Mouse (Mus musculus) liver, embryonic 15.5 days (tissue): ENCODE measurements around the gene Rela. TPM values are rescaled to one million over a fixed set of nuclear protein-coding genes. Genes with fewer than 3 reads are reported as not detected.
"Not testable (repeated sequence)": the region's sequence is repeated elsewhere in the genome, so short reads cannot be mapped to it uniquely, and the experiment has no call there.

Experiments
- ATAC-seq: fragments of 200-750 bp; cut with Nextera tagmentation; 2 replicates; pipeline ENCODE4 v1.8.0; 2017; ENCODE audit warnings: moderate number of reproducible peaks, mild to moderate bottlenecking, moderate library complexity; ENCODE audit not compliant: insufficient read depth
- H3K27ac ChIP-seq: fragments of 300-500 bp; sonication (generic); replicated peaks from 2 replicates; pipeline ENCODE4 v1.5.1; 2015; ENCODE audit warnings: mild to moderate bottlenecking, inconsistent platforms
- H3K27me3 ChIP-seq: fragments of 300-500 bp; sonication (generic); 2 replicates; pipeline ENCODE4 v1.6.1; 2015; ENCODE audit warnings: mild to moderate bottlenecking, inconsistent platforms
- H3K36me3 ChIP-seq: fragments of 300-500 bp; sonication (generic); replicated peaks from 2 replicates; pipeline ENCODE4 v1.6.1; 2015; ENCODE audit warnings: moderate library complexity, mild to moderate bottlenecking, inconsistent platforms
- H3K4me1 ChIP-seq: fragments of 300-500 bp; sonication (generic); replicated peaks from 2 replicates; pipeline ENCODE4 v1.6.1; 2015; ENCODE audit warnings: inconsistent platforms
- H3K4me2 ChIP-seq: fragments of 300-500 bp; sonication (generic); 2 replicates; pipeline ENCODE4 v1.6.1; 2015; ENCODE audit warnings: moderate library complexity, mild to moderate bottlenecking, inconsistent platforms
- H3K4me3 ChIP-seq: fragments of 300-500 bp; sonication (generic); replicated peaks from 2 replicates; pipeline ENCODE4 v1.5.1; 2015; ENCODE audit warnings: mild to moderate bottlenecking, inconsistent platforms
- H3K9ac ChIP-seq: fragments of 300-500 bp; sonication (generic); 2 replicates; pipeline ENCODE4 v1.6.1; 2015; ENCODE audit warnings: moderate library complexity, mild to moderate bottlenecking, inconsistent platforms
- H3K9me3 ChIP-seq: fragments of 300-500 bp; sonication (generic); replicated peaks from 2 replicates; pipeline ENCODE4 v1.6.1; 2016; ENCODE audit warnings: inconsistent platforms
- WGBS: fragments of 180-500 bp; shearing (Covaris S2); methylation state at CpG from one replicate; pipeline ENCODE4 v1.1.7; 2015; ENCODE audit warnings: mixed read lengths; ENCODE audit not compliant: insufficient replicate concordance; 5-methylcytosine and 5-hydroxymethylcytosine counted together
- polyA plus RNA-seq: library from polyadenylated mRNA; unstranded; fragments of >200 nt; fragmentation: Nextera tagmentation; extraction: Ambion mirVana; gene quantifications from 2 replicates; pipeline ENCODE4 v1.2.1, GENCODE M21; 2015

Rela gene
- polyA plus RNA-seq, 1 experiment from 2014 or later = 23.3 TPM

DNA sequence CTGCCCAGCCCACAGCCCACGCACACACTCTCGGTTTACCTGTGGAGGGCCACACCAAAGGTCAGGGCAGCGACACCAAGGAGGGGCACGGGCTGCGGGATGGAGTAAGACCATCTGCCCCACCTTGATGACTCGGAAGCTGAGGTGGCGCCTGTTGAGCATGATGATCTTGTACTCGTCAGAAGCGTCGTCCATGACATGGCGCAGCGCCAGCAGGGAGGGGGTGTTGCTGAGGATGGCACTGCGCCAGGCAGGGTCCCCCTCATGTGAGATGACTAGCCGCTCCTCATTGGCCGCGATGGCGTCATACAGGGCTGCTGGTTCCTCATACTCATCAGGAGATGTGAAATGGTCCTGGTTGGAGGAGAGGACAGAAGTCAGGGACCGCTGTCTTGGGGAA lies 29.1 kb downstream of the Rela start:
- Histone ChIP-seq H3K4me1 (peaks cover 67% of the 10 kb centered on the region), H3K27me3 (no peaks in the 10 kb centered on the region), H3K27ac (peak overlapping the region; percentile 98), H3K4me2 (peak overlapping the region; percentile 89), H3K9ac (peak overlapping the region; percentile 87; the same call in 1 of the 2 replicates), H3K9me3 (no peaks in the 10 kb centered on the region), H3K36me3 (peaks cover 51% of the 10 kb centered on the region), H3K4me3 (peak overlapping the region; percentile 78)
- 89% methylated on average over 18 of the region's 18 CpGs for WGBS
- no peak for ATAC-seq

DNA sequence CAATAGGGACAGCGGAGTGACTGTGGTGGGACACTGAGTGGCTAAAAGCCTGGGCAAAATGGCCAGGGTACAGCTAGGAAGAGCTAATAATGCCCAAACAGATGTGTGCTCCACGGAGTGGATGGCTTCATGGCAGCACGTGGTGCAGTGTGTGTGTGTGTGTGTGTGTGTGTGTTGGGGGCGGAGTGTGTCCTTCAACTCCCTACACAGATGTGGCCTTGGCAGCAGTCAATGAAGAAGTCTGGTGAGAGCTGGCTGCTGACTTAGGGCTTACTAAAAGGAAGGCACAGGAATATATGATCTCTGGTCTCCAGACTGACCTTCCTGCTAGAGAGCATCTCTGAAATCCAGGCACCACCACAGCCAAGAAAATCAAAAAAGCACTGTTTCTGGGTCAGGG lies 31.1 kb downstream of the Rela start:
- Histone ChIP-seq H3K9me3 (no peaks in the 10 kb centered on the region), H3K4me1 (peaks cover 48% of the 10 kb centered on the region), H3K27ac (0 out of 2 replicates have a peak overlapping the region, but pooled peaks have one; percentile 38), H3K4me2 (no peak overlapping the region), H3K9ac (no peak overlapping the region), H3K4me3 (no peak overlapping the region), H3K27me3 (no peaks in the 10 kb centered on the region), H3K36me3 (peaks cover 71% of the 10 kb centered on the region)
- 86% methylated on average over 4 of the region's 4 CpGs for WGBS
- ATAC-seq = no peak

- Histone ChIP-seq H3K4me2 (no peak overlapping the region), H3K27ac (no peak overlapping the region), H3K9ac (no peak overlapping the region), H3K4me1 (peaks cover 9% of the 10 kb centered on the region; the same call in 1 of the 2 replicates), H3K9me3 (no peaks in the 10 kb centered on the region), H3K27me3 (no peaks in the 10 kb centered on the region), H3K4me3 (no peak overlapping the region), H3K36me3 (peaks cover 95% of the 10 kb centered on the region)
- 78% methylated on average over 4 of the region's 4 CpGs for WGBS
- ATAC-seq = no peak
These were observed 43.1 kb downstream of the Rela start for GRCm38 (mm10) chr19:5680432-5680831.

DNA sequence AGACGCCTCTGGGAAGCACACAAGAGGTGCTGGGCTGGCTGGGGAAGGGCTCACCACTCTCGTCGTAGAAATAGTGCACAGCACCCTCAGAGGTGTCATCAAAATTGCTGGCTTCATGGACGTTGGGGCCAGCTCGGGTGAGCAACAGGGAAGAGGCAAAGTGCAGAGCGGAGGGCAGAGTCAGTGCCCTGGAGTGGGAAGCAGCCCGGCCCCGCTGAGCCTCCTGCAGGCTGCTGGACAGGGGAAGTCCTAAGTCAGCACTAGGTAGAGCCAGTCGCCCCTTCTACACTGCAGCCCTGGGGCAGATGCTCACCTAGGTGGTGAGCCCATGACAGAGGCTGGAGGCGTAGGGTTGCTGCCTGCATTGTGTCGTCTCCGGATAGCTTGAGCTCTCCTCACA lies 47.0 kb downstream of the Rela start:
- H3K36me3 ChIP-seq = peaks cover 75% of the 10 kb centered on the region

GRCm38 (mm10) chr19:5684985-5685384 lies 47.7 kb downstream of the Rela start:
- WGBS = 86% methylated on average over 13 of the region's 13 CpGs
- Histone ChIP-seq H3K9me3 (no peaks in the 10 kb centered on the region), H3K27me3 (no peaks in the 10 kb centered on the region), H3K36me3 (peaks cover 68% of the 10 kb centered on the region), H3K9ac (no peak overlapping the region), H3K27ac (no peak overlapping the region), H3K4me1 (peaks cover 48% of the 10 kb centered on the region), H3K4me3 (no peak overlapping the region), H3K4me2 (no peak overlapping the region)
- no peak for ATAC-seq

More for the DNA sequence above, 47.0 kb downstream of the Rela start:
- 85% methylated on average over 12 of the region's 12 CpGs for WGBS
- H3K9ac ChIP-seq = no peak overlapping the region
- H3K27ac ChIP-seq = no peak overlapping the region
- no peaks in the 10 kb centered on the region for H3K27me3 ChIP-seq
- no peak overlapping the region for H3K4me3 ChIP-seq
- no peaks in the 10 kb centered on the region for H3K9me3 ChIP-seq
- no peak overlapping the region for H3K4me2 ChIP-seq
- no peak for ATAC-seq
- peaks cover 41% of the 10 kb centered on the region for H3K4me1 ChIP-seq

DNA sequence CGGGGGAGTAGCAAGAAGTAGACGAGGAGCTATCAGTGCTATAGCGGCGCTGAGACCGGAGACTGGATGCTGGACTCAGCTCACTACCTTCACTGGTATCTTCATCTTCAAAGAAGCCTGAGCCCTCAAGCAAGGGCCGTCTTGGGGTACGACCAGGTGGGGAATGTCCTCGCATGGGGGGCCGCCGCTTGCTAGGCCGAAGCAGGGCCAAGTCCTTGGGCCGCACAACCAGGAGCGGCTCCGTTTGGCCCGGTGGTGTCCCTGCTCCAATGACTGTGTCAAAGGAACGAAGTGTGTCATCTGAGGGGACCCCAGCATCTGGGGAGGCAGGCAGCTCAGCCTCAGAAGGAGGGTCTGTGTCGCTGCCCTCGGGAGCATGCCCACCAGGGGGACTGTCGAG lies 48.1 kb downstream of the Rela start:
- Histone ChIP-seq H3K27me3 (no peaks in the 10 kb centered on the region), H3K4me2 (0 out of 2 replicates have a peak overlapping the region, but pooled peaks have one; percentile 99), H3K36me3 (peaks cover 63% of the 10 kb centered on the region), H3K9me3 (no peaks in the 10 kb centered on the region), H3K4me1 (peaks cover 52% of the 10 kb centered on the region), H3K4me3 (no peak overlapping the region), H3K27ac (0 out of 2 replicates have a peak overlapping the region, but pooled peaks have one; percentile 95), H3K9ac (no peak overlapping the region)
- 89% methylated on average over 19 of the region's 19 CpGs for WGBS
- ATAC-seq = no peak

DNA sequence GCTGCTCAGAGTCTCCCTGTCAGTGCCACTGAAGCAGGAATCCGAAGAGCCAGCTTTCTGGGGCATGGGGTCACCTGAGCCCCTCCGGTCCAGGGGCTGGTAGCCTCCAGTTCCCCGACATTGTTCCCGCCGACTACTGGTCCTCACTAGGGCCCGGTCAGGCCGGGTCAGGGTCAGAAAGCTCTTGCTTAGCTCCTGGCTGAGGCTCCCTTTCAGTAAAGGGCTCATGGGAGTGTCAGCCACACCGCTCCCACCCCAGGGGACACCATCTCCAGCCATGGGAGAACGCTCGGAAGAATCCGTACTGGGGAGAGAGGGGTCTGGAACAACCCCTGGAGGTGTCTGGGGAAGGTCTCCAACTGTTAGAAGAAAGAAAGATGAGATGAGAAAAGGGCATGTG lies 48.6 kb downstream of the Rela start:
- peak overlapping the region; percentile 95; the same call in 1 of the 2 replicates for H3K27ac ChIP-seq
- H3K4me1 ChIP-seq = peaks cover 57% of the 10 kb centered on the region
- peak overlapping the region; percentile 99 for H3K4me2 ChIP-seq
- peak overlapping the region; percentile 27; the same call in 1 of the 2 replicates for H3K4me3 ChIP-seq
- H3K9me3 ChIP-seq = no peaks in the 10 kb centered on the region
- peak overlapping the region; percentile 27; the same call in 1 of the 2 replicates for H3K9ac ChIP-seq
- no peaks in the 10 kb centered on the region for H3K27me3 ChIP-seq
- 88% methylated on average over 11 of the region's 11 CpGs for WGBS
- peaks cover 63% of the 10 kb centered on the region for H3K36me3 ChIP-seq
- no peak for ATAC-seq

DNA sequence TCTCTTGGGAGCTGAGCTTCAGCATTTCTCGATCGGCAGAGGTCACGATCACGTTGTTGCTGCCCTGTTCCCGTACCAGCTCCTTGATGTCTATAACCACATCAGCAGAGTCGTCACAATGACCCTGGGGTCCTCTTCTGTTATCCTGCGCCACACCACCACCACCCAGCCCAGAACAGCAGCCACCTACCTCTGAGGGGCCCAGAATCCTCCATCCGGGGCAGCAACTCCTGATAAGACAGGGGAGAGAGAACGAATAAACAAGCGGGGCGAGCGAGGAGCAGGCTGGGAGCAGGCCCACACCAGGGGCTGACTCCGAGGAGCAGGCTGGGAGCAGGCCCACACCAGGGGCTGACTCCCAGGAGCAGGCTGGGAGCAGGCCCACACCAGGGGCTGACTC lies 49.2 kb downstream of the Rela start:
- Histone ChIP-seq H3K27ac (peak overlapping the region; percentile 95), H3K4me3 (peak overlapping the region; percentile 27), H3K27me3 (no peaks in the 10 kb centered on the region), H3K36me3 (peaks cover 63% of the 10 kb centered on the region), H3K4me2 (peak overlapping the region; percentile 99), H3K9me3 (no peaks in the 10 kb centered on the region), H3K4me1 (peaks cover 62% of the 10 kb centered on the region), H3K9ac (peak overlapping the region; percentile 42; the same call in 1 of the 2 replicates)
- 37% methylated on average over 13 of the region's 13 CpGs for WGBS
- ATAC-seq = no peak

- not testable (repeated sequence) for ATAC-seq
- Histone ChIP-seq H3K36me3 (peaks cover 63% of the 10 kb centered on the region), H3K4me2 (peak overlapping the region; percentile 99)
These were observed 49.7 kb downstream of the Rela start for GRCm38 (mm10) chr19:5686954-5687353.

DNA sequence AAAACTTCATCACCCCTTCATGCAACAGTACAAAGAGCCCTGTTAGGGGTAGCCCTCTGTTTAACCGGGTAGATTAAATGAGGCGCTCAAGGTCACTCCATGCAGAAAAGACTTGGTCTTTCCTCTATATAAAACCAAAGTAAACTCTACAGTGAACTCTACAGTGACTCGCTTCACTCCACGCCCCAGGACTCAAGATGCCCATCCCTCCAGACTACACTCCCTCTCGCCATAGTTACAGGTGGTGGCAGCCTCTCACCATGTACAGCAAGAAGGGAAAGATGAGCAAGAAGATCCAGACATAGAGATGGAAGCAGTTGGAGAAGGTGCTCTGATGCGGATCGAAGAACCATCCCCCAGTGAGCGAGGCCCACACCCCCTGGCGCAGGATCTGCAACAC lies 50.5 kb downstream of the Rela start:
- Histone ChIP-seq H3K27me3 (no peaks in the 10 kb centered on the region), H3K4me1 (peaks cover 75% of the 10 kb centered on the region), H3K4me3 (peak overlapping the region; percentile 84), H3K4me2 (peak overlapping the region; percentile 99), H3K9ac (peak overlapping the region; percentile 90), H3K27ac (peak overlapping the region; percentile 95), H3K9me3 (no peaks in the 10 kb centered on the region), H3K36me3 (peaks cover 62% of the 10 kb centered on the region)
- WGBS = 22% methylated on average over 9 of the region's 9 CpGs
- ATAC-seq = no peak

More at GRCm38 (mm10) chr19:5686954-5687353, 49.7 kb downstream of the Rela start:
- H3K4me3 ChIP-seq = peak overlapping the region; percentile 84
- H3K27me3 ChIP-seq, H3K9me3 ChIP-seq: not testable (repeated sequence)
- H3K27ac ChIP-seq = peak overlapping the region; percentile 95
- 83% methylated on average over 12 of the region's 12 CpGs for WGBS
- H3K4me1 ChIP-seq = peaks cover 67% of the 10 kb centered on the region
- H3K9ac ChIP-seq = peak overlapping the region; percentile 90

DNA sequence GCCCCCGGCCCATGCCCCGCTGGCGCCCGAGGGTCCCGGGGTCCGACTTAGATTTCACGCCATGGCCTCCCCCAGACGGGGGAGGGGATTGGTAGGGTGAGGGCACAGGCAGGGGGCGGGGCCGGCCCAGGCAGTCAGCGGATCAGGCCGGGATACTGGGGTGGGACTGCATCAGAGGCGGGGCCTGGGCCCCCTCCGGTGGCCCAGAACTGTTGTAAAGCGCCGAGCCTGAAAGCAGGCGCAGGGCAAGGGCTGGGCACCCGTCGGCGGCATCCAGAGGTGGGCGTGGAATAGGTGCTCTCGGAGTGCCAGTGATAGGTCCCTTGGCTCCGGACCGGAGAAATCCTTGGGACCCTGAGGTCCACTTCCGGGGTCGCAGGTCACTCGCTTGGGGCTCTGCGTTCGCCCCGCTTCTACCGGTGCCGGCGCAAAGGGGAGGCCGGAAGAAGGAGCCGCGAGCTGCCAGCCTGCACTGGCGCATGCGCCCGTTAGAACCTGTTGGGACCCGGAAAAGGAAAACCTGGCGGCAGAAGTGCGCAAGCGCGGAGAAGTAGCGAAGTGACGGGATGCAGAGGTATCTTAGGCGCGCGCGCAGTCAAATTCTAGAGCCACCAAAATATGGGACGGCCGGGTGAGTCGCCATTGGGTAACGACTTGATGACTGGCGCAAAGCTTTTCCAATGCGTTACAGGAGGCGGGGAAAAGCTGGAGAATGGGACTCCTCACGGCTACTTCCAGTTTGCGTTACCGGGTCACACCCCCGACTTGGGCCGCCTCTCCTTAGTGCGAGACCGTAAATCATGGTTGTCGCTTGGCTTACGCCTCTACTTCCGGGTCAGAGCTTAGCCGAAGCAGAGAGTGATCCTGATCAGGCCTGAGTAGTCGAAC lies 51.2 kb downstream of the Rela start, which contains the start of the genes Map3k11 and Pcnx3:
Gene Map3k11 (plus strand): TSS at position 543 of the 888 bp plus-strand sequence.
Gene Pcnx3 (minus strand): TSS at position 709 of the 888 bp plus-strand sequence.
- Histone ChIP-seq H3K27me3 (no peaks in the 10 kb centered on the region), H3K36me3 (peaks cover 62% of the 10 kb centered on the region), H3K27ac (peak within 1 kb of the TSS; percentile 95), H3K4me2 (peak within 1 kb of the TSS; percentile 99), H3K9ac (peak within 1 kb of the TSS; percentile 90), H3K9me3 (no peaks in the 10 kb centered on the region), H3K4me1 (peaks cover 82% of the 10 kb centered on the region), H3K4me3 (peak within 1 kb of the TSS; percentile 84)
- under 1% methylated on average over 69 of the region's 69 CpGs for WGBS
- ATAC-seq = peak; percentile 82
